Mouse (Mus musculus) brain, embryonic 14.5 days (tissue): ENCODE measurements at regions not wholly inside any gene's neighbourhood (a gene's known extent, or its start where the extent isn't known, plus 50 kb on each side); places are given as distances from the start of the nearest gene placed in this dataset.

Experiments used
- CTCF ChIP-seq: fragments of 200-500 bp; IDR thresholded peaks from 2 replicates; pipeline ENCODE4 v1.5.1; 2012; ENCODE audit warnings: inconsistent platforms, mild to moderate bottlenecking, moderate library complexity, borderline replicate concordance; ENCODE audit not compliant: insufficient read depth, insufficient read length; ENCODE audit errors: extremely low read depth
- POLR2A ChIP-seq: fragments of 200-500 bp; IDR thresholded peaks from 2 replicates; pipeline ENCODE4 v1.6.1; 2012; ENCODE audit warnings: mild to moderate bottlenecking, inconsistent platforms, borderline replicate concordance; ENCODE audit not compliant: poor library complexity, insufficient read depth, insufficient read length, severe bottlenecking; ENCODE audit errors: extremely low read depth

DNA sequence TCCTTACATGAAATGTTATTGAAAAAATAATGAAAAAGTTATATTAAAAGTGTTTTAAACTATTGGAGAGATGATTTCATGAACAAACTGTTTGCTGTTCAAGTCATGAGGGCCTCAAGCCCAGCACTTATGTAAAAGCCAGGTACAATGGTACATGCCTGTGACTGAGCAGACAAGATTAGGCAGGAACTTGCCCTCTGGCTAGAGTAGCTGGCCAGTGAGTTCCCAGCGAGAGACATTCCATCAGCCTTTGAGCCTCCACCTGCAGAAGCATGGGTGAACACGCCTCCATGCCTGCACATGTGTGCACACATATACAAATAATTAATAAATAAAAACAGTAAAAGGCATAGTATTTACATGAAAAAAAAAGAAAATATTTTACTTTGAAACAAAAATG is 511.4 kb downstream of the Slitrk6 start:
- TF ChIP-seq CTCF (no peak), POLR2A (no peak)
